Mouse (Mus musculus) kidney, embryonic 15.5 days (tissue): Measurements from ENCODE around the gene Frmd8. TPM values are rescaled to one million over a fixed set of nuclear protein-coding genes. Genes with fewer than 3 reads are reported as not detected.
A peak's percentile ranks its signal among the peaks of the same experiment; 100 is the strongest.

ENCODE experiments used
- ATAC-seq: fragments of 200-750 bp; cut with Nextera tagmentation; replicated peaks from 2 replicates; pipeline ENCODE4 v1.8.0; 2017; ENCODE audit warnings: moderate TSS enrichment; ENCODE audit not compliant: low FRiP score
- H3K27ac ChIP-seq: fragments of 300-500 bp; sonication (generic); 2 replicates; pipeline ENCODE4 v1.5.1; 2015; ENCODE audit warnings: mild to moderate bottlenecking, inconsistent platforms
- H3K27me3 ChIP-seq: fragments of 300-500 bp; sonication (generic); 2 replicates; pipeline ENCODE4 v1.6.1; 2015; ENCODE audit warnings: inconsistent platforms
- H3K36me3 ChIP-seq: fragments of 300-500 bp; sonication (generic); 2 replicates; pipeline ENCODE4 v1.6.1; 2015; ENCODE audit warnings: inconsistent platforms
- H3K4me1 ChIP-seq: fragments of 300-500 bp; sonication (generic); 2 replicates; pipeline ENCODE4 v1.6.1; 2015; ENCODE audit warnings: inconsistent platforms
- H3K4me2 ChIP-seq: fragments of 300-500 bp; sonication (generic); 2 replicates; pipeline ENCODE4 v1.6.1; 2015; ENCODE audit warnings: moderate library complexity, mild to moderate bottlenecking, inconsistent platforms
- H3K4me3 ChIP-seq: fragments of 300-500 bp; sonication (generic); replicated peaks from 2 replicates; pipeline ENCODE4 v1.5.1; 2015; ENCODE audit warnings: mild to moderate bottlenecking, inconsistent platforms
- H3K9ac ChIP-seq: fragments of 300-500 bp; sonication (generic); 2 replicates; pipeline ENCODE4 v1.6.1; 2015; ENCODE audit warnings: mild to moderate bottlenecking, inconsistent platforms
- H3K9me3 ChIP-seq: fragments of 300-500 bp; sonication (generic); replicated peaks from 2 replicates; pipeline ENCODE4 v1.6.1; 2016; ENCODE audit warnings: inconsistent platforms
- WGBS: fragments of 180-500 bp; shearing (Covaris S2); methylation state at CpG from one replicate; pipeline ENCODE4 v1.1.7; 2015; ENCODE audit warnings: mixed read lengths; 5-methylcytosine and 5-hydroxymethylcytosine counted together
- polyA plus RNA-seq: library from polyadenylated mRNA; unstranded; fragments of >200 nt; fragmentation: Nextera tagmentation; extraction: Ambion mirVana; gene quantifications from 2 replicates; pipeline ENCODE4 v1.2.1, GENCODE M21; 2015

Frmd8 gene
- polyA plus RNA-seq, 1 experiment from 2014 or later: 43.1 TPM

- peak overlapping the region; percentile 41; the same call in 1 of the 2 replicates for H3K4me3 ChIP-seq
- 40% methylated on average over 4 of the region's 4 CpGs for WGBS
Observed at GRCm38 (mm10) chr19:5847306-5847796, 27.7 kb downstream of the Frmd8 start.

GRCm38 (mm10) chr19:5846557-5847305 is 28.3 kb downstream of the Frmd8 start:
- no peaks in the 10 kb centered on the region for H3K9me3 ChIP-seq
- WGBS: 3% methylated on average over 16 of the region's 16 CpGs
- H3K4me3 ChIP-seq: peak overlapping the region; percentile 41
- peak overlapping the region; percentile 98 for H3K27ac ChIP-seq
- ATAC-seq: peak; percentile 75
- no peaks in the 10 kb centered on the region for H3K27me3 ChIP-seq
- peaks cover 9% of the 10 kb centered on the region for H3K36me3 ChIP-seq
- H3K4me2 ChIP-seq: peak overlapping the region; percentile 60
- H3K4me1 ChIP-seq: peaks cover 87% of the 10 kb centered on the region
- H3K9ac ChIP-seq: peak overlapping the region; percentile 19

More at GRCm38 (mm10) chr19:5847306-5847796, 27.7 kb downstream of the Frmd8 start:
- H3K36me3 ChIP-seq: peaks cover 15% of the 10 kb centered on the region
- ATAC-seq: no peak
- H3K4me2 ChIP-seq: peak overlapping the region; percentile 60
- H3K27me3 ChIP-seq: no peaks in the 10 kb centered on the region
- H3K4me1 ChIP-seq: peaks cover 81% of the 10 kb centered on the region
- H3K9ac ChIP-seq: peak overlapping the region; percentile 19; the same call in 1 of the 2 replicates
- no peaks in the 10 kb centered on the region for H3K9me3 ChIP-seq
- peak overlapping the region; percentile 98 for H3K27ac ChIP-seq

GRCm38 (mm10) chr19:5846154-5846553 is 28.9 kb downstream of the Frmd8 start:
- peaks cover 90% of the 10 kb centered on the region for H3K4me1 ChIP-seq
- H3K27ac ChIP-seq: peak overlapping the region; percentile 98
- H3K36me3 ChIP-seq: 0 out of 2 replicates have a peak, but pooled peaks cover 3% of the 10 kb centered on the region
- H3K9me3 ChIP-seq: no peaks in the 10 kb centered on the region
- H3K4me2 ChIP-seq: peak overlapping the region; percentile 60
- H3K9ac ChIP-seq: peak overlapping the region; percentile 19; the same call in 1 of the 2 replicates
- peak; percentile 12; the same call in 1 of the 2 replicates for ATAC-seq
- H3K27me3 ChIP-seq: no peaks in the 10 kb centered on the region
- under 1% methylated on average over 7 of the region's 7 CpGs for WGBS
- H3K4me3 ChIP-seq: peak overlapping the region; percentile 41

- Histone ChIP-seq H3K9me3 (no peaks in the 10 kb centered on the region), H3K27ac (peak overlapping the region; percentile 98), H3K27me3 (no peaks in the 10 kb centered on the region), H3K4me3 (peak overlapping the region; percentile 41), H3K36me3 (no peaks in the 10 kb centered on the region), H3K9ac (peak overlapping the region; percentile 35), H3K4me2 (peak overlapping the region; percentile 60), H3K4me1 (peaks cover 97% of the 10 kb centered on the region)
- WGBS: 3% methylated on average over 45 of the region's 45 CpGs
- ATAC-seq: peak; percentile 18
Observed at GRCm38 (mm10) chr19:5845319-5846135, 29.5 kb downstream of the Frmd8 start.

GRCm38 (mm10) chr19:5844831-5845318 is 30.2 kb downstream of the Frmd8 start:
- Histone ChIP-seq H3K27ac (peak overlapping the region; percentile 98), H3K4me1 (peaks cover 93% of the 10 kb centered on the region), H3K4me2 (peak overlapping the region; percentile 60), H3K9me3 (no peaks in the 10 kb centered on the region), H3K36me3 (no peaks in the 10 kb centered on the region), H3K27me3 (no peaks in the 10 kb centered on the region), H3K4me3 (peak overlapping the region; percentile 41), H3K9ac (peak overlapping the region; percentile 35)
- no peak for ATAC-seq
- 52% methylated on average over 12 of the region's 12 CpGs for WGBS

- ATAC-seq: no peak
- peaks cover 84% of the 10 kb centered on the region for H3K4me1 ChIP-seq
- H3K9me3 ChIP-seq: no peaks in the 10 kb centered on the region
- peak overlapping the region; percentile 35 for H3K9ac ChIP-seq
- peak overlapping the region; percentile 60 for H3K4me2 ChIP-seq
- H3K36me3 ChIP-seq: no peaks in the 10 kb centered on the region
- H3K4me3 ChIP-seq: peak overlapping the region; percentile 41
- no peaks in the 10 kb centered on the region for H3K27me3 ChIP-seq
- WGBS: 66% methylated on average over 30 of the region's 30 CpGs
- H3K27ac ChIP-seq: peak overlapping the region; percentile 98
Observed at GRCm38 (mm10) chr19:5843781-5844691, 31.0 kb downstream of the Frmd8 start.

GRCm38 (mm10) chr19:5842785-5843730 is 32.0 kb downstream of the Frmd8 start:
- 67% methylated on average over 9 of the region's 9 CpGs for WGBS
- H3K27ac ChIP-seq: peak overlapping the region; percentile 98
- peak overlapping the region; percentile 41 for H3K4me3 ChIP-seq
- no peaks in the 10 kb centered on the region for H3K36me3 ChIP-seq
- no peak for ATAC-seq
- no peaks in the 10 kb centered on the region for H3K9me3 ChIP-seq
- H3K4me1 ChIP-seq: peaks cover 79% of the 10 kb centered on the region
- H3K27me3 ChIP-seq: no peaks in the 10 kb centered on the region
- peak overlapping the region; percentile 60 for H3K4me2 ChIP-seq
- H3K9ac ChIP-seq: peak overlapping the region; percentile 35; the same call in 1 of the 2 replicates

- Histone ChIP-seq H3K4me2 (peak overlapping the region; percentile 60), H3K4me1 (peaks cover 71% of the 10 kb centered on the region), H3K9ac (no peak overlapping the region), H3K4me3 (peak overlapping the region; percentile 41), H3K36me3 (no peaks in the 10 kb centered on the region), H3K9me3 (no peaks in the 10 kb centered on the region), H3K27me3 (no peaks in the 10 kb centered on the region), H3K27ac (peak overlapping the region; percentile 98)
- ATAC-seq: no peak
- 52% methylated on average over 5 of the region's 5 CpGs for WGBS
Observed at GRCm38 (mm10) chr19:5841999-5842784, 32.9 kb downstream of the Frmd8 start.

- Histone ChIP-seq H3K27ac (peak overlapping the region; percentile 98; the same call in 1 of the 2 replicates), H3K36me3 (no peaks in the 10 kb centered on the region), H3K9me3 (no peaks in the 10 kb centered on the region), H3K4me1 (peaks cover 63% of the 10 kb centered on the region), H3K4me2 (peak overlapping the region; percentile 60), H3K4me3 (0 out of 2 replicates have a peak overlapping the region, but pooled peaks have one; percentile 41), H3K27me3 (no peaks in the 10 kb centered on the region), H3K9ac (no peak overlapping the region; the same call in 1 of the 2 replicates)
- 69% methylated on average over 4 of the region's 4 CpGs for WGBS
- ATAC-seq: no peak
Observed at GRCm38 (mm10) chr19:5841389-5841946, 33.6 kb downstream of the Frmd8 start.
